Mouse (Mus musculus) brain, adult 2 months (tissue): ENCODE data around the gene Nr1i3.

Experiments
- DNase-seq: peaks from one replicate; pipeline ENCODE4 v3.0.0; 2011; ENCODE audit warnings: low read depth, low spot score

Gene Nr1i3

DNA sequence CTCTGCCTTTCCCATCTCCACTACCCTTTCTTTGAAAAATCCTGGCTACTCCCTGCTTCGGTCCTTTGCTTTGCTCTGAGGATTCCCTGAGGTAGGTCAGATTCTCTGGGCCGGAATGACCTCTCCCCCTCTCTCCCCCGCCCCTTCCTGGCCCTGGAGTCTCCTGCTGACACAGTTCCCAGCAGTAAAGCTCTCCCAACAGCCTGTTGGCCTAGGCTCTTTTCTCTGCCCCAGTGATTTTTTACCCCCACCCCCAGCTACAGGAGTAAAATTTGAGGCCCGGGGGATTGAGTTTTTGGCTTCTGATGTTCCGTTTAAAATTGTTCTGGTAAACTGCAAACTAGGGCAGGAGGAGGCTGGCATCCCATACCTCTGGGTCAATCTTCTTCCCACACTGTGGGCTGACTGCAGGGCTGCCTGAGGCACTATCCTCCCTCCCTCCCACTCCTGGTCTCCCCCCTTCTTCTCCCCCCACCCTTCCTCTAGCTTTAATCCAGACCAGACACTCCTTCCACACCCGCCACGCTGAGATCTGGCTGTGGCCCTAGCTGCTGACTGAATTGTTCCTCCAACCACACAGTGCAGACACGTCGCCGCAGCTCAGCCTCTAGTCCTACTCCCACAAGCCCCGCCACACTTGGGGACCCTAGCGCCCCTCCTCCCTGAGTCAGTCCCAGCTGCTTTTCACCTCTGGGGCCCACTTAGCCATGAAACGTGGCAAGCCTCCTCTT is 38.0 kb downstream of the Nr1i3 start:
- DNase-seq: peak; percentile 45

GRCm38 (mm10) chr1:171252415-171252814 is 38.6 kb downstream of the Nr1i3 start:
- no peak for DNase-seq

DNA sequence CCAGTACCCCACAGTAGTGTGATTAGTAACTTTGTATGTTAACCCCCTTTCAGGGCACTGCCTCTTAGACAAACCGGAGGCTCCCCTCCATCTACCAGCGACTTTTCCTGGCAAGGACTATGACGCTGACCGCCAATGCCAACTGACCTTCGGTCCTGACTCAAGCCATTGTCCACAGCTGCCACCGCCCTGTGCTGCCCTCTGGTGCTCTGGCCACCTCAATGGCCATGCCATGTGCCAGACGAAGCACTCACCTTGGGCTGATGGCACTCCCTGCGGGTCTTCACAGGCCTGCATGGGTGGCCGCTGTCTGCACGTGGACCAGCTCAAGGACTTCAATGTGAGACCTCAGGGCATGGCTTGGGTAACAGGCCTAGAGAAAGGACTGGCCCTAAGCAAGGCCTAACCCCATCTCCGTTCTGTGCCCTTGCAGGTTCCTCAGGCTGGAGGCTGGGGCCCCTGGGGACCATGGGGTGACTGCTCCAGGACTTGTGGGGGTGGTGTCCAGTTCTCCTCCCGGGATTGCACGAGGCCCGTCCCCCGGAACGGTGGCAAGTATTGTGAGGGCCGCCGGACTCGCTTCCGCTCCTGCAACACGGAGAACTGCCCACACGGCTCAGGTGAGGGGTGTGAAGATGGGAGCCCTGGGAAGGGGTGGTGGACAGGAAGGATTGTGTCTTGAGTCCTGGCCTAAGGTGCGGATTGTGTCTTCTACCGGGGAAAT is 42.5 kb downstream of the Nr1i3 start:
- DNase-seq: peak; percentile 61

DNA sequence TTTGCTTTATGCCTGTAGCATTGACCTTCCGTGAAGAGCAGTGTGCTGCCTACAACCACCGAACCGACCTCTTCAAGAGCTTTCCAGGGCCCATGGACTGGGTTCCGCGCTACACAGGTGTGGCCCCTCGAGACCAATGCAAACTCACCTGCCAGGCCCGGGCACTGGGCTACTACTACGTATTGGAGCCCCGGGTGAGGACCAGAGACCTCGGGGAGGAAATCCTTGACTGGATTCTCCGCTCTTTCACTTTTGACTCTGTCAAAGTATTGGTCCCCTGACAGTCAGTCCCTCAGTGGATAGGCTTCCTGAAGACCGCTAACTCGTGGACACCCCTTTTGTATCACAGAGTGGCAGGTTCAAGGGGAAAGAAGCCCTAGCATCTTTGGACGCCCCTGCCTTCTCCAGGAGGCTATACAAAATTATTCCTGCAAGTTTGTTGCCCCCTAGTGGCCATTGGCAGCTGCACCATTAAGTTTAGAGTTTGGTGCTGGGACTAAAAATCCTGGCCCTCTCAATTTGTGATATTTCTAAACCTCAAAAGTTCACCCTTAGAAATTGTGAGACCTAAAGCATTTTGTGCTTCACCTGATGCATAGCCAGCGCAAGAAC is 43.3 kb downstream of the Nr1i3 start:
- DNase-seq: peak; percentile 78

DNA sequence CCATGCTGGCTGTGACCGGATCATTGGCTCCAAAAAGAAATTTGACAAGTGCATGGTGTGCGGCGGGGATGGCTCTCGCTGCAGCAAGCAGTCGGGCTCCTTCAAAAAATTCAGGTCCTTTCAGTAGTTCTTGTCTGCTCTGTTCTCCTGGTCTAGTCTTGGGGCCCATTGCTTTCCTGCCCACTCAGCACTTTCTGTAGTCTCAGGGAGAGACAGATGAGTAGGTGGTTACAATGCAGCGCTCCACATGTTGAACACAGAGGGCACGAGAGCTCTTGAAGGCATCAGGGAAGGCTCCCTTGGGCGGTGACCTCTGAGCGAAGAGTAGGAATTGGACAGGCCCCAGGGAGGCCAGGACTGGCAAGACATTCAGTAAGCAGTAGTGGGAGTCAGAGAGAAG is 44.0 kb downstream of the Nr1i3 start:
- no peak for DNase-seq

- no peak for DNase-seq
Measured at GRCm38 (mm10) chr1:171258921-171259320, 45.2 kb downstream of the Nr1i3 start.

- no peak for DNase-seq
Measured at GRCm38 (mm10) chr1:171260316-171260715, 46.5 kb downstream of the Nr1i3 start.

DNA sequence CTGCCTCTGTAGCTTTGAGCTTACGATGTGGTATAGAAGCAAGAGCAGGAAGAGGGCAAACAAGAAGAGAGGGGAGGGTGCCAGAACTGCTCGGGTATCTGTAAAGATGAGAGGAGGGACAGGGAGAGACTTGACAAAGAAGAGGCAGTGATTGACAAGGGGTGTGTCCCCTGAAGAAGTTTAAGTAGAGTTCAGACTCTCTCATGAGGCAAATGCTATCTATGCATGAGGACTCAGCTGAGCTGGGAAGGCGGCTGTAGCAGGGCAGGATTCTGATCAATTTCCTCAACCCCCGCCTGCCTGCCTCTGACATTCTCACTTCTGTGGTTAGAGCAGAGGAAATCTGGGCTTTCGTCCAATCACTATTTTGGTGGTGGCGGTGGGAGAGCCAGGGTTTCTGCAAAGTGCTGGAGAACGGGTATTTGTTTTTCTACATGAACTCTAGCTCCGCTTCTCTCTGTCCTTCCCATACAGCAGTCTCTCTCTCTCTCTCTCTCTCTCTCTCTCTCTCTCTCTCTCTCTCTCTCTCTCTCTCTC is 48.9 kb downstream of the Nr1i3 start:
- DNase-seq: peak; percentile 95

GRCm38 (mm10) chr1:171263185-171263611 is 49.4 kb downstream of the Nr1i3 start:
- DNase-seq: peak; percentile 94

DNA sequence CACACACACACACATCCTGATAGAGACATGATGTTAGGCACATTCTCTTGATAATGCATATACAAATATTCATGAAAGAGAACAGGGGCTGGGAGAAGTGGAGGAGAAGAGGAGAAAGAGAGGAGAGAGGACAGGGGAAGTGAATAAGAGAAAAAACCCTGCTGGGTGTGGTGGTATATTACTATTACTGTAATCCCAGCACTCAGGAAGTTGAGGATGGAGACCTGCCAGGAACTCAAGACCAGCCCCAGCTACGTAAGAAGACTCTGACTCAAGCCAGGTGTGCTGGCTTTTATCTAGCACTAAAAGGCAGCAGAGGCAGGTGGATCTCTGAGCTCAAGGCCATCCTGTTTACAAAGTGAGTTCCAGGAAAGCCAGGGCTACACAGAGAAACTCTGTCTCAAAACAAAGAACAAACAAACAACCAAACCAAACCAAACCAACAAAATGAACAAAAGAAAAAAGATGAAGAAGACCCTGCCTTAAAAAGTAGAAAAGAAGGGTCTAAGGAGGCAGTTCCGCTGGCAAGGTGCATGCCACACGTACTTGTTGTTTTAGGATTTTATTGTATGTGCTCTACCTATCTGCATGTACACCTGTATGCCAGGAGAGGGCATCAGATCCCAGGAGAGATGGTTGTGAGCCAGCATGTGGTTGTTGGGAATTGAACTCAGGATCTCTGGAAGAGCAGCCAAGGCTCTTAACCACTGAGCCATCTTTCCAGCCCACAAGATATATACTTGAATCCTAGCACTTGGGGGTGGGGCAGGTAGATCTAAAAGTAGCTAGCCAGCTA is 50.1 kb downstream of the Nr1i3 start:
- DNase-seq: no peak

GRCm38 (mm10) chr1:171265971-171266744 is 52.4 kb downstream of the Nr1i3 start:
- DNase-seq: peak; percentile 77

- DNase-seq: no peak
Measured at GRCm38 (mm10) chr1:171268341-171268740, 54.6 kb downstream of the Nr1i3 start.

GRCm38 (mm10) chr1:171269848-171270572 is 56.2 kb downstream of the Nr1i3 start, which contains the start of gene B4galt3:
B4galt3 (plus strand) TSS chr1:171270328.
- DNase-seq: peak; percentile 97
